Mouse (Mus musculus) heart, postnatal 0 days (tissue): ENCODE data around the gene 1810046K07Rik. TPM values are rescaled to one million over a fixed set of nuclear protein-coding genes. Genes with fewer than 3 reads are reported as not detected.

Source experiments
- ATAC-seq: fragments of 200-750 bp; cut with Nextera tagmentation; 2 replicates; pipeline ENCODE4 v1.8.0; 2017; ENCODE audit warnings: low read depth, moderate number of reproducible peaks, moderate library complexity; ENCODE audit not compliant: insufficient read depth
- DNase-seq: peaks from one replicate; pipeline ENCODE4 v3.0.0-alpha.2; 2016; ENCODE audit warnings: low spot score
- H3K27ac ChIP-seq: fragments of 300-500 bp; sonication (generic); 2 replicates; pipeline ENCODE4 v1.5.1; 2014; ENCODE audit warnings: low read depth, mild to moderate bottlenecking
- H3K27me3 ChIP-seq: fragments of 300-500 bp; sonication (generic); 2 replicates; pipeline ENCODE4 v1.6.1; 2014; ENCODE audit warnings: low read length, mixed read lengths; ENCODE audit not compliant: control insufficient read depth, insufficient read depth
- H3K36me3 ChIP-seq: fragments of 300-500 bp; sonication (generic); replicated peaks from 2 replicates; pipeline ENCODE4 v1.6.1; 2014; ENCODE audit warnings: low read length, mixed read lengths; ENCODE audit not compliant: control insufficient read depth, insufficient read depth
- H3K4me1 ChIP-seq: fragments of 300-500 bp; sonication (generic); 2 replicates; pipeline ENCODE4 v1.6.1; 2014; ENCODE audit warnings: antibody characterized with exemption; ENCODE audit not compliant: control insufficient read depth, insufficient read depth
- H3K4me2 ChIP-seq: fragments of 300-500 bp; sonication (generic); 2 replicates; pipeline ENCODE4 v1.6.1; 2014; ENCODE audit warnings: low read depth, mild to moderate bottlenecking, low read length, moderate library complexity
- H3K4me3 ChIP-seq: fragments of 300-500 bp; sonication (generic); 2 replicates; pipeline ENCODE4 v1.5.1; 2014; ENCODE audit warnings: low read depth, low read length
- H3K9ac ChIP-seq: fragments of 300-500 bp; sonication (generic); replicated peaks from 2 replicates; pipeline ENCODE4 v1.6.1; 2014; ENCODE audit warnings: low read depth, low read length, mixed read lengths
- H3K9me3 ChIP-seq: fragments of 300-500 bp; sonication (generic); replicated peaks from 2 replicates; pipeline ENCODE4 v1.6.1; 2016; ENCODE audit warnings: low read length; ENCODE audit not compliant: control insufficient read depth
- CTCF ChIP-seq: IDR thresholded peaks from 2 replicates; pipeline ENCODE4 v1.5.1; 2016; ENCODE audit warnings: antibody characterized with exemption, control low read depth, low read depth
- EP300 ChIP-seq: IDR thresholded peaks from 2 replicates; pipeline ENCODE4 v1.6.1; 2016; ENCODE audit warnings: antibody characterized with exemption, low read depth
- whole genome bisulfite sequencing: fragments of 180-500 bp; shearing (Covaris S2); extraction: QIAGEN DNeasy Blood & Tissue Kit; methylation state at CpG from one replicate; pipeline ENCODE4 v1.1.7; 2014; 5-methylcytosine and 5-hydroxymethylcytosine counted together
- polyA plus RNA-seq: library from polyadenylated mRNA; unstranded; fragments of >200 nt; fragmentation: Nextera tagmentation; extraction: Ambion mirVana; gene quantifications from 2 replicates; pipeline ENCODE4 v1.2.1, GENCODE M21; 2015
- total RNA-seq: library from RNA; depleted of rRNA; stranded (reverse); fragments of >200 nt; gene quantifications from 2 replicates; pipeline ENCODE4 v1.2.3, GENCODE M21; 2014; ENCODE audit warnings: low replicate concordance

The 1810046K07Rik gene
- total and polyA plus RNA-seq, 2 experiments from 2014 or later = not detected

DNA sequence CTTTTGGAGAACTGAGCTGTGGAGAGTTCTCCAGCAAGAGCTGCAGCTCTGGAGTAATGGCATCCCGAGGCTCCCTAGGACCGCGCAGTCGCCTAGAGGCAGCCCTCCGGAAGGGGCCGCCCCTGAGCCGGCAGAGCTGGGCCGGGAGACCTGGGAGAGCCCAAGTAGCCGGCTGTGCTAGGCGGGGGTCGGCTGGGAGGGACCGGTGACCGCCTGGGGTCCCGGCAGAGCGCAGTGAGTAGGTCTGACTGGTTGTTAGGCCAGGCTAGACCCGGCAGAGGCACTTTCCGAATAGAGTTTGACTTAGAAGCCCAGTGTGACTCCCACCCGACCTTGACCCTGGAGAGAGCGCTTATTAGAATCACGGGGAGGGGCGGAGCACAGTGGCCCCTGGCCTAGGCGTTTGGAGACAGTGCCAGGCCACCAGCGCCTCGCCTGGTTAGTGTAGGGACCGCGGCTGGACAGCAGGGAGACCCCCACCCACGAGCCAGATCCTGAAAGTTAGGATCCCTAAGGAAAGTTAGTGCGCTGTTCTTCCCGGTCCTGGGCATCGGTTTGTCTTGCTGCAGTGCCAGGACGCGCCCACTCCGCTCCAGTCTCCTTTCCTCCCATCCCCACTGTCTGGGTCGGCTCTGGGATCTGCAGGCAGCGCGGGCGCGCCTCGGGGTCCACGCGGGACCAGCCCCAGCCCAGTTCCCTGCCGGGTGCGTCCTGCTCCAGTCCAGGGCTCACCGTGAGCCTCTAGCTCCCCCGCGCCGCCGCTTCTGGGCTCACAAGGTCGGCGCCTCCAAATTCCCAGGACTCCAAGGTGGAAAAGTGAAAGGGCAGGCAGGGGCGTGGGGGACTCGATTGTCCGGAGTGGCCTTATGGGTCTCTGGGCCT, 50.0 kb downstream of the 1810046K07Rik start, which contains the start of gene Colca2:
Gene Colca2, minus strand, starts transcription at position 70 of the 882 bp plus-strand sequence.
- Histone ChIP-seq H3K36me3 (no peaks in the 10 kb centered on the region), H3K4me3 (peak within 1 kb of the TSS; percentile 71), H3K9ac (peak within 1 kb of the TSS; percentile 72), H3K4me1 (peaks cover 6% of the 10 kb centered on the region), H3K4me2 (peak within 1 kb of the TSS; percentile 80), H3K27ac (peak within 1 kb of the TSS; percentile 81), H3K9me3 (no peaks in the 10 kb centered on the region), H3K27me3 (0 out of 2 replicates have a peak, but pooled peaks cover 3% of the 10 kb centered on the region)
- DNase-seq (peak; percentile 87), ATAC-seq (peak; percentile 96)
- TF ChIP-seq EP300 (no peak), CTCF (peak; percentile 38)
- under 1% methylated on average over 53 of the region's 53 CpGs for WGBS

DNA sequence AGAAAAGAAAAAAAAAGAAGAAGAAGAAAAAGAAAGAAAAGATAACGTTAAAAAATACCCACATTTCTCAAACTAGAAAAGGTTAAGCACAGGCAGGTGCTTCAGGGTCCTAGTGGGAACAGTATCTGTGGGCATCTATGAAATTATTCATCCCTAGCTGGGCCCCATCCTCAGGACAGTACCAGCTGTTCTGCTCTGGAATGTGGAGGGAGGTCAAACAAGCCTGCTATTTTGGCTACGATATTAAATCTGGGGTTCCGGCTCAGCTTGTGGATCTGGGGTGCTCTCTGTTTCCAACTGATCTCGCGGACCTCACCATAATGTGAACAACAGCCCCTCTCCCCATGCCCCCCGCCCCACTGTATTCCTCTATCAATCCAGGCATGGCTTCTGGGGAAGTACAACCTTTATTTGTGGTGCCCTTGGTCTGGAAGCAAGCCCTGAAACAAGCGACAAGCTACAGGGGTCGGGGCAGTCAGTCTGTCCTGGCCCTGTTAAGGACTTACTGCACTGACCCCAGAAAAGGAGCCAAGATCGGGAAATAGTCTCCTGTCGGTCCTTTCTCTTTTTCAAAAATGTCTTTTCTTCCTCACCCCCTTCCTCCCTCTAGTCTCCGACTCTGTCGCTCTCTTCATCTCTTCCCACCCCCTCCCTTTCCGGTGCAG, 50.8 kb downstream of the 1810046K07Rik start:
- 18% methylated on average over 13 of the region's 13 CpGs for WGBS

DNA sequence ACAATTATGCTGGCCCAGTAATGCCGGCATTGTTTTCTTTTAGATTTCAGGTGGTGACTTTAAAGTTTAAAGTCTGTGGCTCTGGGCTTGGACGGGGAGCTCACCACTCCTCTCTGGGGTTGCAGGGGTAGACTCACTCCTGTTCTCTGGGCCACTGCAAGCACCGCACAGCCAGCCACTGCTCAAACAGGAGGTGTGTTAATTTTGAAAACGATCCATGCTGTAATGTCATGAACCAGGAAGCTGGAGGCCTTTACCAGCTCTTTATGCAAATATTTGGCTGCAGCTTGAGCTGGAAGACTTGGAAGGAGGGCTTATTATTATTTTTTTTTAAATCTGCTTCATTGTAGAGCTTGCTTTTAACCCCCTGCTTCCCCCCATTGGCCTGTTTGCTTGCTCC, 54.0 kb downstream of the 1810046K07Rik start:
- Histone ChIP-seq H3K4me3 (no peak overlapping the region), H3K27ac (no peak overlapping the region)
- 33% methylated on average over 4 of the region's 4 CpGs for WGBS

More for the DNA sequence above, 50.8 kb downstream of the 1810046K07Rik start:
- Histone ChIP-seq H3K9ac (peak overlapping the region; percentile 72), H3K9me3 (no peaks in the 10 kb centered on the region), H3K4me1 (peaks cover 6% of the 10 kb centered on the region), H3K4me3 (peak overlapping the region; percentile 71), H3K27me3 (0 out of 2 replicates have a peak, but pooled peaks cover 3% of the 10 kb centered on the region), H3K27ac (peak overlapping the region; percentile 81), H3K4me2 (peak overlapping the region; percentile 80), H3K36me3 (no peaks in the 10 kb centered on the region)
- DNase-seq (no peak), ATAC-seq (no peak)
- TF ChIP-seq EP300 (no peak), CTCF (no peak)

DNA sequence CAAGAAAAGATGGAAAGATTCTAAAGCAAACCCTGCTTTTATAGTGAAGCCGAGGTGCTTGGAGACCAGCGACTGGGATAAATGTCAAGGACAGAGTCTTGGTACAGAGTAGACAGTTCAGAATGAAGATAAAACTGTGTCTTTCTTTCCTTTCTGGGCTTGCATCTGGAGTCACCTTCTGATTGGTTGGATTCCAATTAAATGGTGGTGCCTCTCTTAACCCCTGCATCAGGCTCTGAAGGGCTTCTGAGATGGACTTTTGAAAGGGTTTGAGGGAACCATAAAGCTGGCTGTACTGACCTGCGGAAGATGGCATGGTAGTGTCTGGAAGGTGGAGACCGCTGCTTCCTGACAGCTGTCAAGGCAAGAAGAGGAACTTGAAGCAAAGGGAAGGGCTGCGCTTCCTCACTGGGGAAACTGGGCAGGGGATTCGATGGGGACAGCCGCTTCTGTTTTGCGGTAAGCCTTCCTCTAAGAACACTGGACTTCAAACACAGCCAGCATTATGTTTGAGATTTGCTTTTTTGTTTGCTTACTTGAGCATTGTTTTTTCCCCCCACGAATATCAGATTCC, 55.0 kb downstream of the 1810046K07Rik start:
- Histone ChIP-seq H3K4me3 (no peak overlapping the region), H3K9me3 (no peaks in the 10 kb centered on the region), H3K4me2 (no peak overlapping the region), H3K9ac (no peak overlapping the region), H3K36me3 (no peaks in the 10 kb centered on the region), H3K27ac (no peak overlapping the region), H3K4me1 (peaks cover 6% of the 10 kb centered on the region), H3K27me3 (no peaks in the 10 kb centered on the region)
- ATAC-seq (no peak), DNase-seq (no peak)
- WGBS = 63% methylated on average over 9 of the region's 9 CpGs
- TF ChIP-seq CTCF (no peak), EP300 (no peak)

More for the DNA sequence above, 54.0 kb downstream of the 1810046K07Rik start:
- Histone ChIP-seq H3K9me3 (no peaks in the 10 kb centered on the region), H3K27me3 (no peaks in the 10 kb centered on the region), H3K4me2 (no peak overlapping the region), H3K4me1 (peaks cover 6% of the 10 kb centered on the region), H3K9ac (no peak overlapping the region), H3K36me3 (no peaks in the 10 kb centered on the region)
- TF ChIP-seq EP300 (no peak), CTCF (no peak)
- DNase-seq = no peak
- no peak for ATAC-seq

DNA sequence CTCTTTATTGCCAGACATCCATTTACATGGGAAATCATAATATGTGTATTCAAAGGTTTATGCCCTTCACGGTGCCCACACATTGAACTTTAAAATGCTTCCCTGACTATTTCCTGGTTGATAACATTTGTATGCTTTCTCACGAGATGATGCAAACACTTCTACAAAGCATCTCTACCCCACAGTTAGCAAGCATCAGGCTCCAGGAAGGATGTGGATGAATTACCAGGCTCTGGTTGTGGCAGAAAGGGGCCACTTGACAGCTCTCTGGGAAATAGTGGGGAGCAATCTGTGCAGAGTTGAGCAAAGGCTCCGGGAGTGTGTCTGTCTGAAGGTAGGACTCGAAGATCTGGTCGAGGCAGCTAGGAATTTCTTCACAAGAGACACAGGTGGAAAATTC, 56.6 kb downstream of the 1810046K07Rik start:
- no peak for TF ChIP-seq CTCF
- TF ChIP-seq EP300 = no peak
- DNase-seq (no peak), ATAC-seq (no peak)
- H3K4me3 ChIP-seq = no peak overlapping the region
- no peaks in the 10 kb centered on the region for H3K4me1 ChIP-seq
- no peaks in the 10 kb centered on the region for H3K9me3 ChIP-seq
- WGBS = 65% methylated on average over 5 of the region's 5 CpGs
- H3K36me3 ChIP-seq = no peaks in the 10 kb centered on the region
- H3K4me2 ChIP-seq = no peak overlapping the region
- H3K27ac ChIP-seq = no peak overlapping the region
- no peak overlapping the region for H3K9ac ChIP-seq
- H3K27me3 ChIP-seq = no peaks in the 10 kb centered on the region
